Mouse (Mus musculus): Measurements from ENCODE around the gene Relt.

- TF ChIP-seq CTCF (IDR thresholded peaks at IDR 0.05; ENCODE audit: low read depth) = no peak
- TF ChIP-seq EP300 (optimal IDR thresholded peaks at IDR 0.05) = no peak
Observed at GRCm38 (mm10) chr7:100894833-100895226, 31.6 kb upstream of the Relt start.

Measured in stomach, postnatal 0 days (tissue).